Mouse (Mus musculus): ENCODE data around the gene Stxbp5. TPM values are rescaled to one million over a fixed set of nuclear protein-coding genes. Genes with fewer than 3 reads are reported as not detected.

Stxbp5 gene
- total RNA-seq, 2 experiments from 2014 or later = 23.5 to 28.4 TPM

- peak; percentile 69 to 74 for DNase-seq
These were observed 145.9 kb downstream of the Stxbp5 start for GRCm38 (mm10) chr10:9754893-9755541.

GRCm38 (mm10) chr10:9733861-9734260 is 167.0 kb downstream of the Stxbp5 start:
- no peak for DNase-seq

DNA sequence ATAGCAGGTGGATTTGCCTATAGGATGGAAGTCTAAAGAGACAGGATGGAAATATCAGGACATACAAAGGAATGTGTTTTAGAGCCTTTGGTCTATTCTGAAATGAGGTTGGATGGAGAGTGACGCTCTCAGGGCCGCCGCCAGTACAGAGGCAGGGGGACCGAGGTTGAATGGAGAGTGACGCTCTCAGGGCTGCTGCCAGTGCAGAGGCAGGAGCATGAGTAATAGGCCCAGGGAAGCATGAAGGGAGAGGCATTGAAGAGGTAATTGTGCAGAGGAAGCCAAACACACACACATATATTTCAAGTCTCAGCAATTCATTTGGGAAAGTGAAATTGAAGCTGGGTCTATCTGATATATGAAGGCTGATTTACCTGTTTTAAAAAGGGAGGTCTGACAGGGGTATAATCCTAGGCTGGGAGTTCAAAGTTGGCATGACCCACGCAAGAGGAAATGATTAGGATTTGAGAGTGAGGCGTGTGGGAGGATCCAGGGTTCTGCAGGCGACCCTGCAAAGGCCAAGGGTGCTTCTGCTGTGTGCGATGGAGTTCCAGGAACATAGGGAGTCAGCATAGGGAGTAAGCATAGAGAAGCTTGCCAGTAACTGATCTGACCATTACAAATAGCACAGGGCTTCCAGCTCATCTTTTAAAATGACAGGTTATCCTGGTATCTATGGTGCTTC is 168.7 kb downstream of the Stxbp5 start:
- DNase-seq = no peak

- no peak for DNase-seq
These were observed 178.2 kb downstream of the Stxbp5 start for GRCm38 (mm10) chr10:9722519-9723303.

- no peak for DNase-seq
These were observed 180.9 kb downstream of the Stxbp5 start for GRCm38 (mm10) chr10:9720027-9720426.

DNA sequence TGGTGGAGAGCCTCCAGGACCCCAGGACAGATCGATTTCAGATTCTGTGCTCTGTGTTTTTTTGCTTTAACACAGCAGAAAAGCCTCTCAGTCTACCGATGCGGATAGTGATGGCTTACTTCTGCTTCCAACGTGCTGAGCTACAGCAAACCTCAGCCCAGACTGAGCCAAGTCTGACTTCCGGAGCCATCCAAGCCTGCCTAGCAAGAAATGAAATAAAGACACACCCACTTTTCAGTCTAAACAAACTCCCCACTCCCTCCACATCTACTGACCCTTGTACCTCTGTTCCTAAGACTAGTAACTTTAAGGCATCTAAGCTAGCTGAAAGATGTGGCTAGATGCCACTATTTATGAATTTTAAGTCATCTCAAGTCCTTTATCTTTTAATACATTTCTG is 182.8 kb downstream of the Stxbp5 start:
- DNase-seq = no peak

Other genes with a start within 250 kb of the Stxbp5 start
- gene Samd5, start 225.9 kb downstream of the Stxbp5 start, total RNA-seq (2021) = 1 to 10 TPM; 3.2 to 9.4 TPM